Mouse (Mus musculus): ENCODE data around the gene Limd2.
"Not testable (repeated sequence)": the region's sequence is repeated elsewhere in the genome, so short reads cannot be mapped to it uniquely, and the experiment has no call there.

Gene Limd2

DNA sequence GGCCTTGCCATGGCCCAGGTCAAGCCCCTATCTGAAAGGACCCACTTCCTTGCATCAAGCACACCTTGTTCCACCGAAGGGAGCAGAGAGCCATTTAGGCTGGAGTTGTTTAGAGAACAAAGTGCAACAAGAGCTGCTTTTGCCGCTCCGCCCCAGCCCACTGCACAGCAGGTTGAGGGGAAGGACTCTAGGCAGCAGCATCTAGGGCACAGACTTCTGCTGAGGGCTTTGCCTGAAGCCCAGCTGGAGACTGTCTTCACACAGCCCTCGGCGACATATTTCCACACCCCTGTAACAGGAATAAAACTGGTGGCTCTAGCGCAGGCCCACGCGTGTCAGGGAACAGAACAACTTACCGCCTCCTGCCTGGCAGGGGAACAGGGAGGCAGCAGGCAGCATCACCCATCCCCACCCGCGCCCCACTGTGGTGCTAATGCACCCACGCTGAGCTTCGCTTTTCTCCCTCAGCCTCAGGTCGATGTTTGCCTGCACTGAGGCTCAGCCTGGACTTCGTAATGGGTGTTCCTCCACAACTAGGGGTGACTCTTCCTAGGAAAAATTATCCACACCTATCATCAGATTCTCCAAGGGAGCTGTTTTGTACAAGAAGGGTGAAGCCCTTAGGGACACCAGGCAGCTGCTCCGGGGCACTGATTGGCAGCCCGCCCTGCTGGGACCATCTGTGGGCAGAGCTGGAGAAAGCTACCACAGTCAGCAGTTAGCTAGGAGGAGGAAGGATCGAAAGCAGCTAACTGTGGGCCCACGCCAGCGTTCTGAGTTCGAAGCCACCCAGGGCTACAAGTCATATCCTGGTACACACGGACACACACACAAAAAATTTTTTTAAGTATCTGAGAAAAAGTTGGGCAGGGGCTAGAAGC lies at the start of gene Limd2, which contains the start of gene Gm10840:
Gene Limd2, minus strand, starts transcription at position 20 of the 881 bp plus-strand sequence.
Gene Gm10840, plus strand, starts transcription at position 10 of the 881 bp plus-strand sequence.
- in situ Hi-C loops (cut with MboI, MseI), result no loop called here

DNA sequence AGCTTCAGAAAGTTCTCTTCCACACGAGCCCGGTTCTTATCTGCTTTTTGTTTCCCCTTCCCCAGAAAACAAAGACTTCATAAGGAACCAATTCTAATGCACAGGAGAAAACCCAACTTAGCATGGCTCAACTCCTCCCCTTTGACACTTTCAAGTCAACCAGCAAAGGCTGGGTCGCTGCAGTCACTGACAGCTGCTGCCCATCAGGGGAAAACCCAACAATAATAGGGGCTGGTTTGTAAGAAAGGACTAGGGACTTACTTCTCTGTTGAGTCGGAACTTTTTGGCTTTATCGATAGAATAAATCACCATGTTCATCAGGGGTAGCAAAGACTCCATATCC lies 41.4 kb upstream of the Limd2 start, which contains the start of gene Strada:
Gene Strada, minus strand, starts transcription at position 46 of the 343 bp plus-strand sequence.
- in situ Hi-C loops (cut with MboI, MseI), result no loop called here

- in situ Hi-C loops (cut with MboI, MseI), result no loop called here
Measured at GRCm38 (mm10) chr11:106201337-106202122, 40.9 kb upstream of the Limd2 start.

DNA sequence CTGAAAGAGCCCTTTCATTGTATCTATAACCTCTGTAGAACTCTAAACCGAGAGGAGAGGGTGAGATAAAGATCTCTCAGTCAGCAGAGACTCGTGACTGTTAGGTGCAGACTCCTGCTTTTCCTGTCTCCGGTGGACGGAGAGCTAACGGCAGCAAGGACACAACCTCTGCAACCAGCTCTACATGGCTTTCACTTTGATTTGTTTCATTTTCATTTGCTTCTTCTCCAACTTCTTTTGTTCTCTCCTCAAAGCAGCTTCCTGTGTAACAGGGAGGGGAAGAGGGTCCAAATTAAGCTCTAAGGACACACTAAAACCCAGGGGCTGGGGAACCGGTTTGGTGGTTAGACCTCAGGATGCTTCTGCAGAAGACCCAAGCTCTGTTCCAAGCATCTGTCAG lies 40.1 kb upstream of the Limd2 start:
- in situ Hi-C loops (cut with MboI, MseI), result no loop called here

DNA sequence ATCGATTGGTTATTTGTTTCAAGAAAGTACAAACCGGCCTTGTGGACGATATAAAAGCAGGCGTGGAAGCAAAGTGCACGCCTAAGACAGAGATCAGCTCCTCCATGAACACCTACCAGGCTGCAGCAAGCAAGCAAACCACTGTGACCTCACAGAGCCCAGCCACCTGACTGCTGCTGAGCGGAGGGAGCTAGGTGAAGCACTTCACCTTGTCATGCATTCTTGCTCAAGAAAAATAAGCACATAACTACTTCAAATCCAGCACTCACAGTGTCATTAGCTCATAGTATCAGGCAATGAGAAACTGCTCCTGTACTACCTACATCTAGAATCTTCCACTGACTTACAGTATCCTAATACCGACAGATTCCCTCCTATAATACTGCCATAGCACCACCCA lies 39.3 kb upstream of the Limd2 start:
- in situ Hi-C loops (cut with MboI, MseI), result not testable (repeated sequence)

GRCm38 (mm10) chr11:106198277-106198676 lies 37.6 kb upstream of the Limd2 start:
- in situ Hi-C loops (cut with MboI, MseI), result no loop called here

DNA sequence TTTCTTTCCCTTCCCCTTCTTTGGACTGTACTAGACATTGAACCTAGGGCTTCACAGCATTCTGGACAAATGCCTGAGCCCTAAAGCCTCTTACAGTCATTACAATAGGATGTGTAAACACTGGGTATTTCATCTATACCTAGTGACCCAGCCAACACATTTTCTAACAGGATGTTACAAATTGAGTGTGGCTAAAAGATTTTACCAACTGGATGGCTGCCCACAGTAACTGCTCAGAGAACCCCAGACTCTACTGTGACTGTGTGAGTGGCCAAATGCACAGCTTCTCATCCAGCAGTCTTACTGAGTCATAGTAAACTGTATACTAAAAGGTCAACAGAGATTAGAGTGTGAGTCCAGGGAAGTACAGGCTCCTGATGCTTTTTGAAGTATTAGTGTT lies 34.7 kb upstream of the Limd2 start:
- in situ Hi-C loops (cut with MboI, MseI), result no loop called here

GRCm38 (mm10) chr11:106194891-106195290 lies 34.2 kb upstream of the Limd2 start:
- in situ Hi-C loops (cut with MboI, MseI), result no loop called here

DNA sequence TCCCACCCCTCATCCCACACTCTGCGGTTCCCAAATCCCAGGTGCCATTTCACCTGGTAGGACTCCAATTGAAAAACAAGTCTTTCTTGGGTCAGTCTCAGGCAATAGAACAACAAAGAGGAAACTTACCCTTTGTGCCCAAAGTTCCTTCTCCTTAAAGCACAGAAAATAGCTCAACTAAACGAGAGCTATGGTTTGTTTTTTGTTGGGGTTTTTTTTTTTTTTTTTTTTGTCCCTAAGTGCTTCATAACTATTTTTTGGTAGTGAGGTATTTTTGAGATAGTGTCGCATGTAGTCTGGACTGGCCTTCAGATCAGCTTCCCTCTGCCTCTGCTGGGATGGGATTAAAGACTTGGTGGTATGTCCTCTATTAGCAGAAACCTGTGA lies 33.5 kb upstream of the Limd2 start:
- in situ Hi-C loops (cut with MboI, MseI), result no loop called here

- in situ Hi-C loops (cut with MboI, MseI), result no loop called here
Measured at GRCm38 (mm10) chr11:106193371-106194154, 32.9 kb upstream of the Limd2 start.

DNA sequence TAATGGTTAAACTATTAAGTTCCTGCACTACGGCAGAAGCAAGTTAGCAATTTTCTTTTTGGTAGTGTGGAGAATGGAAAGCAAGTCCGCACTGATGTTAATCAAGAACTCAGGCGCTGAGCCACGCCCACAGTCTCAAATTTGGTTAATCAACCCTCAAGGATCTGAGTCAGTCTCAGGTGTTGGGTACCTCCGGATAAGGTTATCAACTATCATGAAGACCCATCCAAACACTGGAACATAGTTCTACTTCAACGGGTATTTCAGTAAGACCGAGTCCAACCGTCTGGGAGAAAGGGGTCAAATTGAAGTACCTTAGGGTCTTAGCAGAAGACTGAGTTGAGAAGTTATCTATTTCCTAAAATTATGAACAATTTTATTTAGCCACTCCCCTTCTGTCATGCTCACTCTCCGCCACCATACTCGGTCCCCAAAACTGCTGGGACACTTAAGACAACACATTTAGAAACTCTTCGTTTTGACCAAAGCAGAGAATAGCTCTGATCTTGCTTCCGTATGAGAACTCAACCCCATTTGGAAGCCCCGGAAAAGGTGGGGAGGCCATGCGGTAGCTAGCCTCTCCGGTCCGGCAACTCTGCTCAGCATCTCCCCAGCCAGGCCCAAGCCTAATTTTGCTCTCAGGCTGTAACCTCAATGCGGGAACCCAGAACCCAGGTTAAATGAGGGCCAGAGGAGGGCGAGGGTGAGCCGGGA lies 32.2 kb upstream of the Limd2 start:
- in situ Hi-C loops (cut with MboI, MseI), result no loop called here

DNA sequence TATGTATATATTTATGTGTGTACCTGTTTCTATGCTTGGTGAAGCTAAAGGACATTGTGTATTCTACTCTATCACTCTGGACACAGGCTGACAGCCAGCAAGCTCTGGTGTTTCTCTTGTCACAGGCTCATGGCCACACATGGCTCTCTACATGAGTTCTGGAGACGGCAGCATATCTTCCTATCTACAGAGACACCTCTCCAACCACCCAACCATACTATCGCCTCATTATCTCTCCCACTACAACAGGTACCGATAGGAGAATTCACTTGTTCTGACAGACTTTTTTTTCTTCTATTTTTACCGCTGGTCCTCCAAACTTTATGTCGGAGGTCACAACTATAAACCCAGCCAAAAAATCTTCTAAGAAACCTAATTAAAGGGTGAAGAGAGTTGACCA lies 31.6 kb upstream of the Limd2 start:
- in situ Hi-C loops (cut with MboI, MseI), result no loop called here

DNA sequence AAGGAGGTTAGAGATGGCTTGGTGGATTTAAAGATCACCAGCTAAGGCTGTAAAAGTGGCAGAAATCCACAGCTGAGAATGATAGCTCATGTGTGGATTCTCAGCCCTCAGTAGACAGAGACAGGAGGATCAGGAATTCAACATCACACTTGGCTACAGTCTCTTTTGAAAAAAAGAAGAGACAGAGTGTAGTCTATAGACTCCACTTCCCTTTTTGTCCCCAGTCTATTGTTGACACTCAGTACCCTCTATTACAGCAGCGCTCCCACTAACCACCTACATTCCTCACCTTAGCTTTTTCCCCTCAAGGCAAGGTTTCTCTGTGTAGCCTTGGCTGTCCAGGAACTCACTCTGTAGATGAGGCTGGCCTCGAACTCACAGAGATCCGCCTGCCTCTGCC lies 31.1 kb upstream of the Limd2 start:
- in situ Hi-C loops (cut with MboI, MseI), result no loop called here

- in situ Hi-C loops (cut with MboI, MseI), result loop anchor here (10.0 kb wide), 1 partner anchor 263 kb away; no protein-coding TSS in a partner anchor
Measured at GRCm38 (mm10) chr11:106187326-106187725, 26.7 kb upstream of the Limd2 start.

DNA sequence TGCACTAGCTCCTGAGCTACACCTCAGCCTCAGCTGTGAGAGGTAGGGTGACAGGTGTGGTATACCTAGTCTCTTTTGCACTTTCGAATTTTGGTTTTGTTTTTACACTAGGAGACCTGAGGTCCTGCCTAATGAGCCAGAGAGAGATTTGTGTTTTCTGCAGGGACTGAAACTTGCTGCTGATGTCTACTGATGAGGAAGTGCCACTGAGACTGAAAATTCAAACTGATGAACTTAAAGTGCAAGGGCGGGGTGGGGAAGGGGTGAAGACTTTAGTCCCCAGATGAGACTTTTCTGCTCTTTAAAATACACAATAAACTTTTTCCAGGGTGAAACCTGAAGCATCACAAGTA lies 19.8 kb upstream of the Limd2 start:
- in situ Hi-C loops (cut with MboI, MseI), result loop anchor here (10.0 kb wide), 1 partner anchor 256 kb away; no protein-coding TSS in a partner anchor

DNA sequence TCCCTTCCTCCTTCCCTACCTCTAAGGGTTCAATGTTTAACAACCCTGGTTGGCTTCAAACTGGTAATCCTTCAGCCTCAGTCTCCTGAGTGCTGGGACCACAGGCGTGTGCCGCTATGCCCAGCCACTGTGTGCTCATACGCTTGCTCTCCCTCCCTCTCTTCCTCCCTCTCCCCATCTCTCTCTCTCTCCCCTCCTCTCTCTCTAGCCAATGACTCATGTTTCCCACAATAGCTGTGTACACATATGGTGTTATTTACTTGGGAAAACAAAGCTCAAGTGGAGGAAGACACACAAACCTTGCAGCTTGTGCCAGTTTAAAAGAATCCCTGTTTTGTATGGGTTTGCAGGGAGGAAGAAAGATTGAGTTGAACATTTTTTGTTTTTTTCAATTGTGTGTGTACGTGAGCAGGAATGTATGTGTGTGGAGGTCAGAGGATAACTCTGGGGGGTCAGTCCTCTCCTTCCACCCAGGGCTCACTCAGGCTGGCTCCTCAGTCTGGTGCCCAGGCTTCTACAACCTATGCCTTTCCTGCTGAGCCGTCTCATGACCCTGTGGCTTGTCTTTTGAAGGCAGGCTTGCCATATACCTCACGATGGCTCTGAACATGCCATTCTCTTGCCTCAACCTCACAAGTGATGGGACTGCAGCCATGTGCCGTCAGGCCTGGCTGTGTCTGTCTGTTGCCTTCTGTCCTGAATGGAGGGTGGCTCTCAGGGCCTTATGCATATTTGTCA lies 19.2 kb upstream of the Limd2 start:
- in situ Hi-C loops (cut with MboI, MseI), result loop anchor here (10.0 kb wide), 1 partner anchor 255 kb away; no protein-coding TSS in a partner anchor

- in situ Hi-C loops (cut with MboI, MseI), result no loop called here
Measured at GRCm38 (mm10) chr11:106178036-106178782, 17.5 kb upstream of the Limd2 start.

- in situ Hi-C loops (cut with MboI, MseI), result no loop called here
Measured at GRCm38 (mm10) chr11:106176372-106176771, 15.7 kb upstream of the Limd2 start.

DNA sequence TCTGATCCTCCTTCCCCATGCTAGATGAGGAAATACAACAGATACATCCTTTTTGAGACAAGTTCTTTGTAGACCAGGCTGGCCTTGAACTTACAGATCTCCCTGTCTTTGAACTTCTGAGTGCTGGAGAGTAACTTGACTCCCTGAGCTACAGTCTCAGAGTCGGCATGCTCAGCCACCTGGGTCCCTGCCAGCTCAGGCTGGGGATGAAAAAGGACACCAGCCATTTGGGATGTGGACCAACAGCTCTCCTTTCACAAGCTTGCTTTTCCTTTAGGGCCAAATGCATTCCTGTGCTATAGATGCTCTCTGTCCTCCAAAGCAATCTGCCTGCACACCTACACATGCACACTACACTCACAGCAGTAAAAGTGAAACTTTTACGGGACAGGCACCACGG lies 14.4 kb upstream of the Limd2 start:
- in situ Hi-C loops (cut with MboI, MseI), result no loop called here

GRCm38 (mm10) chr11:106174372-106174771 lies 13.7 kb upstream of the Limd2 start:
- in situ Hi-C loops (cut with MboI, MseI), result no loop called here

Measured in T-helper 1 cell (primary cell).